Mouse (Mus musculus): ENCODE data around the gene Svbp. TPM values are rescaled to one million over a fixed set of nuclear protein-coding genes. Genes with fewer than 3 reads are reported as not detected.

The Svbp gene
- total RNA-seq, 2 experiments from 2014 or later: 33.9 to 38.3 TPM

DNA sequence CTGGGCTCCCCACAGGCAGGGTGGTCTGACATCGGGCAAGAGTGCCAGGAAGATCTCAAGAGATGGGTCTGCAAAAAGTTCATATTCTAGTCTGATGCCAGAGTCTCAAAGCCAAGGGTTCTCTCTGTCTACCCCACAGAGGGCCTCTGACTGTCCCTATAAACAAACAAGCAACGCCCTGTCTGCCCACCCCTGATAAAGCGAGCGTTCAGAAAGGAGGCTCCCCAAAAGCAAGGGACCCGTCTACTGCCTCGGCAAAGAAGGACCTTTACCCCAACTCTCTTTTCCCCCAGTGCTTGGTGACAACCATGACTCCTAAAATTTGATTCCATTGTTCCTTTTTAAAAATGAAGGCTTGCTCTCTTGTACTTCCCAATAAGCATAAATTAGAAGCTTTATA is 5.2 kb upstream of the Svbp start, which contains the start of gene Ermap:
Gene Ermap (minus strand): TSS at position 148 of the 400 bp plus-strand sequence.
- no peak for DNase-seq (ENCODE audit: low spot score in 2 of 2)

DNA sequence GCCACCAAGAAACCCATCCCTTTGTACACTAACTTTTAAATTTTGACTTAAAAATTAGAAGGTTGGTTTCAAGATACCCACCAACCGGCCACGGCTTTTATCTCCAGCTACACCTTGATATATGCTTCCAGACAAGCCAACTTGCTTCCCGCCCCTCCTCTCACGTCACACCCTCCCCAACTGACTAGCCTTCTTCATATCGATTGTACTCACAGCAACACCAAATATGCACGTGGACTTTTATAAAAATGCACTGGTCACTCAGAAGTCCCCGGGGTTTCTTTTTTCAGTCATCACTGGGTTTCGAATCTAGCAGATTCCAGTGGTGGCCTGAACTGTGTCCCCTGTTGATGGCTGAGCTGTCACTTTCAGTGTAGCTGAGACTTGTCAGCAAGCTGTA is 4.5 kb upstream of the Svbp start:
- DNase-seq (ENCODE audit: low spot score in 2 of 2): no peak

- DNase-seq (ENCODE audit: low spot score in 2 of 2): no peak
These were observed 3.8 kb upstream of the Svbp start for GRCm38 (mm10) chr4:119191273-119191672.

- no peak for DNase-seq (ENCODE audit: low spot score in 2 of 2)
These were observed 2.3 kb upstream of the Svbp start for GRCm38 (mm10) chr4:119192757-119193156.

DNA sequence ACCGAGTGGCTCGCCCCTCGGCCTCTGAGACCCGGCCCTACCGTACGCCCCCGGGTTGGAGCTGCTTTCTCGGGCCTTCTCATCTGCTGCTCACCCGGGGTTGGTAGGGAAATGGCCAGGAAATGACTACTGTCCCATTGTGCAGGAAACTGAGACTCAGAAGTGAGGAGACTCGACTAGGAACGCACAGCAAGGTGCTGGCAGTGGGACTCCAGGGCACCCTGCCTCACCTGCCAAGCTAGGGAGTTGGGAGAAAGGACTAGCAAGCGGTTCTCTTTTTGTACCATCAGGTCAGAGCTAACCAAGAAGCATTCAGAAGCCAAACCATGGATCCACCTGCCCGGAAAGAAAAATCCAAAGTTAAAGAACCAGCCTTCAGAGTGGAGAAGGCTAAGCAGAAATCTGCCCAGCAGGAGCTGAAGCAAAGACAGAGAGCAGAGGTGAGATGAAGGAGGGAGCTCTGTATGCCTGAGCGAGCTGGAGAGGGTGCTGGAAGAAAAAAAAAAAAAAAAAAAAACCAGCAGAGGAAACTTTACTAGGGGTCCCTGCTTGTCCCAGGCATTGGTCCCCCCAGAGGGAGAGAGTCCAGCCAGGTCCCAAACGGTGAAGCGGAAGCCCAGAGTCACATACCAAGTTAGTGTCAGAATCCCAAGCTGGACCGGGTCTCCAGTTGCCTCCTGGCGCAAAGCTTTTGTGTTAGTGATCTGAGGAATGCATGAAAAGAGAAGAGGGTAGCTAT is 645 bp downstream of the Svbp start:
- no peak for DNase-seq (ENCODE audit: low spot score in 2 of 2)

- DNase-seq (ENCODE audit: low spot score in 2 of 2): no peak
These were observed 3.0 kb downstream of the Svbp start for GRCm38 (mm10) chr4:119198105-119198504.

GRCm38 (mm10) chr4:119204672-119205071 is 9.6 kb downstream of the Svbp start:
- DNase-seq (ENCODE audit: low spot score in 2 of 2): peak in 1 of 2 experiments; percentile 38

DNA sequence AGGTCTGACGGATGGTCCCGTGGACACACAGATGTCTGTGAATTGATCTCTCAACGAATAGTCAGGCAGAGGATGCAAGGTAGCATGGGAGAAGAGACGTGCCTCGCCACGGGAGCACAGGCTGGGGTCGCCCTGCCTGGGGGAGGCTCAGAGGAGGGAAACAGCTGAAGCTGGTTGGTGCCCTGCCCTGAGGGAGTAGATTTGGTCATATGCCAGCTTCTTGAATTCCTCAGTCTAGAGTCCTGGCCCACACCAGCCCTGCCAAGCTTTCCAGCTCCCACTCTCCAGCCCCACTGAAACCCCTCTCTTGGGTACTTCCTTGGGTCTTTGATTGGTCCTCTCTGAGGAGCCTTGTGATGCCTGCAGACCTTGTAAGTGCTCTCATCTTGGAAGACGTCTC is 21.6 kb downstream of the Svbp start:
- no peak for DNase-seq (ENCODE audit: low spot score in 2 of 2)

- no peak for DNase-seq (ENCODE audit: low spot score in 2 of 2)
These were observed 23.1 kb downstream of the Svbp start, which contains the start of gene Tmem269 for GRCm38 (mm10) chr4:119218169-119218568. Gene Tmem269 (minus strand): TSS chr4:119218217.

DNA sequence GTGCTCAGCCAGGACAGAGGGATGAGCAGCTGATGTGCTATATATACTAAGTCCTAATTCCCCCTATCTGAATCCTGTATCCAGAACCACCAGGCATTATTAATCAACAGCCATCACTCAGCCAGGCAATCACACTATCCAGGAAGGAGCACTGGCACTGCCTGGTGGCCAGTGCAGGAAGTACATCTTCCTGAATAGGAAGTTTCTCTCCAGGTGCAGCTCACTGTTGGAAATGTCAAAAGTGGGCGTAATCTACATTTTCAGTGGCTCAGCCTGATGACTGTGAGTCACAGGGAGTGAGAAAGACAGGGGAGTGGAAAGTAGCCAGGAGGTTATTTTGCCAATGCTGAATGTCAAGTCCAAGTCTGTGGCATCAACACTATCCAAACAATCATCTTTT is 28.6 kb downstream of the Svbp start:
- DNase-seq (ENCODE audit: low spot score in 2 of 2): no peak

DNA sequence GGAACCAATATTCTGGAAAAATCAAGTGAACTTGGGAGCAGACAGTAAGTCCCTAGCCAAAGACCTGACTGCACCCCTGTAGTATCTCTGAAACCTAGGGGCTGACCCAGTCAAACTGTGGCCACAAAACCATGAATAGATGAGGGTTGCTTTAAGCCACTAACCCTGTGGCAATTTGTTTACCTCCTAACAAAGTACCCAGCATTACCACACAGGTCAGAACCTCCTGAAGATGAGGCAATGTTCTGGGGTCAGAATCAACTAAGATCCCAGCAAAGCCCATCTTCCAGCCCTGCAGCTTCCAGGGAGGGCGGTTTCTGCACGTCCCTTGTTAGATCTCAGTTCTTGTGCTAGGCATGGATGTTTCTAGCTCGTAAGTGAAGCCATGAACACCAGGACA is 29.4 kb downstream of the Svbp start:
- DNase-seq (ENCODE audit: low spot score in 2 of 2): no peak

GRCm38 (mm10) chr4:119225719-119226118 is 30.6 kb downstream of the Svbp start:
- no peak for DNase-seq (ENCODE audit: low spot score in 2 of 2)

GRCm38 (mm10) chr4:119226751-119227150 is 31.6 kb downstream of the Svbp start:
- no peak for DNase-seq (ENCODE audit: low spot score in 2 of 2)

DNA sequence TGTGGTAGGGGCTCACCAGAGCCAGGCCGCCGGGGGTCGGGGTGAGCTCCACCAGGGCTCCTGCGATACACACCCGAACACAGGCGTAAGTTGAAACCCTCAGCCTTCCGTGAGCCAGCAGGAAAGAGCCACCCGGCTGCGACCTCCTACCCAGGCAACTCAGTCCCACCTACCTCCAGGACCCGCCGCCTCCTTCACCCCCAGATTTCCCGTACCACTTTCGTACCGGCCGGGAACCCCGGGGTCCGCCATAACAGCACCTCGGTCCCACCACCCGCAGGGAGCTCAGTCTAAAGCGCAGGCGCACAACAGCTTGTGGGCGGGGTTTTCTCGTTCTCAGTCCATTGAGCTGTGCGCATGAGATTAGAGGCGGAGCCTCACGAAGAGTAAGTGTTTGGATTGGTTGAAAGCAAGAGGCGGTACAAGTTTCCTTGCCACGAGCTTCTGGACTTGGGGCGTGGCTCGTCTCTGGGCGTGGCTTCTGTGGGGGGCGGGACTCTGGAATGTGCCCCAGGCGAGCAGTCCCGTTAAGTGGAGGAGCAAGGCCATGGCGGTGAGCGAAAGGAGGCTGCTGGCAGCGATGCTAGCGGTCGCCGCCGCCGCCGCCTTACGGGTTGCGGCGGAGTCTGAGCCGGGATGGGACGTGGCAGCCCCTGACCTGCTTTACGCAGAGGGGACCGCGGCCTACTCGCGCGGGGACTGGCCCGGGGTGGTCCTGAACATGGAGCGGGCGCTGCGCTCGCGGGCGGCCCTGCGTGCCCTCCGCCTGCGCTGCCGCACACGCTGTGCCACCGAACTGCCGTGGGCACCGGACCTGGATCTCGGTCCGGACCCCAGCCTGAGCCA is 37.5 kb downstream of the Svbp start, which contains the start of the genes AU022252 and P3h1:
Gene AU022252 (minus strand): TSS at position 303 of the 846 bp plus-strand sequence.
Gene P3h1 (plus strand): TSS at position 506 of the 846 bp plus-strand sequence.
- DNase-seq (ENCODE audit: low spot score in 2 of 2): peak; percentile 97 to 98

DNA sequence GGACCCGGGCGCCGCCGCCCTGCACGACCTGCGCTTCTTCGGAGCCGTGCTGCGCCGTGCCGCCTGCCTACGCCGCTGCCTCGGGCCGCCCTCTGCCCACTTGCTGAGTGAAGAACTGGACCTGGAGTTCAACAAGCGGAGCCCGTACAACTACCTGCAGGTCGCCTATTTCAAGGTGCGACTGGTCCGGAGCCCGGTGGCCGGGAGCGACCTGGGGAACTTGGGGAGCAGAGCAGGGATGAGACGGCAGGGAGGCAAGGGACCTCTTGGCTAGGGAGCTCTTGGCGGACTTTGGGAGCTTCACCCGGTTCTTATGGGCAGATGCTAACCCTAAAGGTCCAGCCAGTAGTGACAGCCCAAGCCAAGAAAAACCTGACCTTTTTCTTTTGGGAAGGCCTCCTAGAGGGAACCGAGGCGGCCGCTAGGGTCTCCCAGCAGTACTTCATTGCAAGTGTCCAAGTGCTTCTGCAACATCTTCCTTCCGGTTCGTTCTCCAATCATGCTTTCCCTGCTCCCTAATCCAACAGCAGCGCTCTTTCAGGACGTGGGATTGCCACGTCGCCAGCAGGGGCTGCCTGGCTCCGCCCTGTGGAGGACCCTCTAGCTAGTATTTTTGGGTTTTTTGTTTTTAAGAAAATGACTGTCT is 38.3 kb downstream of the Svbp start:
- no peak for DNase-seq (ENCODE audit: low spot score in 2 of 2)

DNA sequence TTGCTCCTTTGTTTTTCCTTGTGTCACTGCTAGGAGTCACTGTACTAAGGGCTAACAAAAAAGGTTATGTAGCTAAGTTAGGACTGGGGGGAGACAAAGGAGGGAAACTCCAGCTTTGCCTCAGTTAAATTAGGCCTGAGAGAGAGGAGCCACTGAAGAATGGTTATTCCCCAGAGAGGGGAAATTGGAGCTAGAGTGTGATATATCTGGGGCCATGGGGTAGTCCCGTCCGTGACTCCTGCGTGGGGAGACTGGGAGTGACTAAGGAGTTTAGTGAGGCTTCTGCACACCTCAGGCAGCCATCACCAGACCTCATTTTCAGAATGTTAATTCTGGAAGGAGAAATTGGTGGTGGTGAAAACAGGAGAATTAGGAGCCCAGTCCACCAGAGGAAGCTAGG is 39.2 kb downstream of the Svbp start:
- no peak for DNase-seq (ENCODE audit: low spot score in 2 of 2)

DNA sequence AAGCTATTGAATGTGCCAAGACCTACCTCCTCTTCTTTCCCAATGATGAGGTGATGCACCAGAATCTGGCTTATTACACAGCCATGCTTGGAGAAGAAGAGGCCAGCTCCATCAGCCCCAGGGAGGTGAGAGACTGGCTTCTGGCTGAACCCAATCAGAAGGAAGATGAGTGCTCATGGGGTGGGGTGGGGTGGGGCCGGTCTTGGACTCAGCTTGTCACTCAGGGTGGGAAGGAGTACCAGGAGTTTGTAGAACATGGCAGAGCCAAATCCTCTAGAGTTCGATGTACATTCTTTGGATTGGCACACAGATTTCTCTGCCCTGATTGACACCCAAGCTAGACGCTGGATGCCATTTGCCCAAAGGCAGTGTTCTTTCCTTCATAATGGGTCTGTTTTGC is 43.6 kb downstream of the Svbp start:
- no peak for DNase-seq (ENCODE audit: low spot score in 2 of 2)

DNA sequence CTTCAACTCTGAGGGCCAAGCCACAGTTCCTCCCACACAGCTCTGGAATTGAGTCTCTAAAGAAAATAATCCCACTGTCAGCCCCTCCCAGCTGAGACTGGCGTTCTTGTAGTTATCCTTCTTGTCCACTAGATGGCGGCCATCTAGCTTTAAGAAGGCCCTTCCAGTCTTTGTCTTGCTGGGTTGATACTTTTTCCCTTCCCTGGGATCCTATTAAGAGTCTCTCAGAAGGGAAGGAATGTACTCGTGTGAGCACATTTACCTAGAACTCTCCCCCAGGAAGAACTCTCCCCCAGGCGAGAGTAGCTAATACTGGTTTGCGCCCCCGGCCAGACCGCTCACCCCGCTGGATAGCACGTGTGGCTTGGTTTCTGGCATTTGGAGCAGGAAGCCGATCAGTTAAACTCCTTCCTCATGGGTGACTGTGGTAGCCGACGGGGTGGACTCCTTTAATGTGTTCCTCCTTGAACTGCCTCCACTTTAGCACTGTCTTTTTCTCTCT is 44.1 kb downstream of the Svbp start:
- no peak for DNase-seq (ENCODE audit: low spot score in 2 of 2)

DNA sequence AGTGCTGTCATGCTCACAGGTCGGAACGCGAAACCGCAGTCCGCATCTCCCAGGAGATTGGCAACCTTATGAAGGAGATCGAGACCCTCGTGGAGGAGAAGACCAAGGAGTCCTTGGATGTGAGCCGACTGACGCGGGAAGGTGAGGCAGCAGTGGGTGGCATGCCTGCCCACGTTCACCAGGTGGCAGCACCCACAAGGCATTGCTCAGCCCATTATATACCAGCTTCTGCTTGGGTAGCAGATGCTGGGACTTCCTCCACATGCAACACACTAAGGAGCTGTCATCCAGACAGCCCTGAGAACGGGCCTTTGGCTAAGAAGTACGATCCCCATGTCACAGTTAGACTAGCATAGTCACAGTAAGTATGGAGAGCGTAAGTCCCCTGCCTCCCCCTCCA is 46.6 kb downstream of the Svbp start:
- DNase-seq (ENCODE audit: low spot score in 2 of 2): no peak

- no peak for DNase-seq (ENCODE audit: low spot score in 2 of 2)
These were observed 47.5 kb downstream of the Svbp start for GRCm38 (mm10) chr4:119242571-119242970.

GRCm38 (mm10) chr4:119244468-119245240 is 49.5 kb downstream of the Svbp start:
- DNase-seq (ENCODE audit: low spot score in 2 of 2): no peak
